Mouse (Mus musculus) layer of hippocampus, postnatal 36 days (tissue): ENCODE data around the gene Ssxa1. TPM values are rescaled to one million over a fixed set of nuclear protein-coding genes. Genes with fewer than 3 reads are reported as not detected.
"Not testable (repeated sequence)": the region's sequence is repeated elsewhere in the genome, so short reads cannot be mapped to it uniquely, and the experiment has no call there.

ENCODE experiments used
- DNase-seq, 2 experiments: peaks; one replicate each; pipeline ENCODE4 v3.0.0; 2022
- total RNA-seq, 2 experiments: library from RNA; stranded (reverse); gene quantifications; 2 replicates each; pipeline ENCODE4 v1.2.3; 2021

Ssxa1 gene
- total RNA-seq = not detected

DNA sequence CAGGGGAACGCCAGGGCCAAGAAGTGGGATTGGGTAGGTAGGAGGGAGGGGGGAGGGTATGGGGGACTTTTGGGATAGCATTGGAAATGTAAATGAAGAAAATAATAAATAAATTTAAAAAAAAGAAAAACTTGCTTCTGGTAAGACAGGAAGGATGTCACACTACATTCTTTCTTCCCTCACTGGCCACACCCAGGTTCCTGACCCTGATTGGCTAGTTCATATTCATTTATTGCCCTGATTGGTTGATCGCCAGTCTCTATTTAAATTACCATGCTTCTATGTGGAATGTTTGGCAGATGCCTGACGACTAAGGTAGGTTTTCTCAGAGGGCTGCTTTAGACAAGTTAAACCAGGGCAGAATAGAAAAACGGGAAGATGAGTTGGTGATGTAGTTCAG, at the start of gene Ssxa1:
Gene Ssxa1, plus strand, starts transcription at position 301 of the 400 bp plus-strand sequence.
- DNase-seq = no peak

DNA sequence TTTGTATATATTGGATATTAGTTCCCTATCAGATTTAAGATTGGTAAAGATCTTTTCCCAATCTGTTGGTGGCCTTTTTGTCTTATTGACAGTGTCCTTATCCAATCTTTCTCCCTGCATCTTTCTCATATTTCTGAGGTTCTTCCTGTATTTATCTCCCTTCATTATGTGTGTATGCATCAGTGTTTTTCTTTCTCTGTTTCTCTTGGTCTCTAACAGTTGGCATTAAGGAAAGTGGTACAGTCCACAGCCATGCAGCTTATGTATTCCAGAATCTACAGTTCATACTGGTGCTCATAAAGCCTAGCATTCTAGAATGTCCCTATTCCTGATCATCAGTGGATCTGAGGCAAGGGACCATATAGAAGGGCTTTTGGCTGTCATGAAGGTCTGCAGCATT, 47.5 kb upstream of the Ssxa1 start, which contains the start of gene Spaca5:
Gene Spaca5, plus strand, starts transcription at position 301 of the 400 bp plus-strand sequence.
- DNase-seq = no peak

DNA sequence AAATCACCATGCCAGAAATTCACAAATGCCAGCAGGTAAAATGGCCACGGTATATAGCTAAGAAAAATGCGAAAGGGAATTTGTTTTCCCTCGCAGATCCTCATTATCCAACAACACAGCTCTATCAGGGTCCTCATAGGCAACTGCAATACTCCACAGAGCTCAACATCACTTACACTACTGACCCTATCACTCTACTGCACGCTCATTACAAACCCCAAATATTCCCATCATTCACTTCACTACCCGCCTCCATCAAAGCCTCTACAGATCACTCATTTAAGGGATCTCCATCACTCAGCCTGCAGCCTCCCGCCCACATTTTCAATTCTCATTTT, 27.0 kb upstream of the Ssxa1 start:
- DNase-seq = no peak

DNA sequence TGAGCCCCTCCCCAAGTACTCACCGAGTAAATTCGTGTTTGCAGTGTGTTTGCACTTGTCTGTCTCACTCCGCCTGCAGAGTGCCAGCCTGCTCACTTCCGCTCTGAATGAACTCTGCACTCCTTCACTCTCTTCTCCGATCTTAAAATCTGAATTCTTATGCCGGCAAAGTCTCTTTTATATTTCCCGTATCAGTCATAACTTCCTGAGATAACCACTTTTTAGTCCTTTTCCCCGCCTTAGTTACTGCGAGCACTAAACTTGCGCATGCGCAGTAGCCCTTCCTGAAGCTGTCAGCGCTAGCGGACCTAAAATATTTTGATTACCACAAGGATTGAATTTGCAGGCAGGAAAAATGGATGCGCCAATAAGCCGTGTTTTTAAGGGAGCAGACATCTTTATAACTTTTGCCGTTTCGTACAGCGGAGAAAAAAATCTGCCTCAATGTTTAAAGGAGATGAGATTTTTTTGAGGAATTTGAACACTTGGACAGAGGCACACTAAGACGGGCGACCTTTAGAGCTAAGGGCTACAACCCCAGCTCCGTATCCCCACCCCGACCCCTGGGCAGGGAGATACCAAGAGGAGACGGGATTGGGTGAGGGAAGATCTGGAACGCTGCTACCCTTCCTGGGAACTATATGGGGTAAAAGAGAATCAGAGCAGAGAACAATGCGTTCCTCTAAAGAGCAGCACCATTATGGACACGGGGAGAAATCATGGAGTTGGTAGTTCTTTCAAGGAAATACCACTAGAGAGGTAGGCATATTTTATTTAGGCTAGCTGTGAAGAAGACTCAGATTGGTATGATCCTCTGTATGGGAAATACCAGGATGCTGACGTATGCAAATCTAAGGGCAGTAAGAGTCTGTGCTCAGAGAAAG, 26.4 kb upstream of the Ssxa1 start, which contains the start of gene Zfp300:
Gene Zfp300, minus strand, starts transcription at position 545 of the 884 bp plus-strand sequence.
- peak; percentile 44 to 62 for DNase-seq

DNA sequence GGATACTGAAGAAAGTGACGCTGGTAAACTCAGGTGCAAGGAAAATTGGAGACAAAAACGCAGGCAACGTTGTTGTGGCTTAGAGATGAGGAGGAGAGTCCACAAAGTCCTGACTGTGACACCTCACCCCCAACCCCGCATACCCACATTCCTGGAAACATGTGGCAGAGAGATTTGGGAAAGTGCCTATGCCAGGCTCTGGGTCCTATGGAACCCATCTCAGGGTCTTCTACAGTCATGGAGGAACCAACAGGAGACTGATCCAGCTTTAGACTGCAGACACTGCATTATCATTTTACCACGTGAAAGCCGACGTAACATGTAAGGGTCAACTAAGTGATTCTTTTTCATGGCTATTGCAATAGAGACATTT, 25.8 kb upstream of the Ssxa1 start:
- peak in 1 of 2 experiments; percentile 2 for DNase-seq

GRCm38 (mm10) chrX:21146675-21147074, 31.1 kb downstream of the Ssxa1 start:
- not testable (repeated sequence) for DNase-seq

Other genes with a start within 250 kb of the Ssxa1 start
- under 1 TPM; 0.42 to 0.63 TPM for gene Timp1, start 245.7 kb upstream of the Ssxa1 start, total RNA-seq
- 100 to 1,000 TPM; 444 to 469 TPM for gene Syn1, start 194.8 kb upstream of the Ssxa1 start, total RNA-seq
- gene Cfp, start 184.3 kb upstream of the Ssxa1 start, total RNA-seq = 10 to 100 TPM; 15.0 to 22.8 TPM
- gene Elk1, start 165.2 kb upstream of the Ssxa1 start, total RNA-seq = 10 to 100 TPM; 90.7 to 95.4 TPM
- 10 to 100 TPM; 11.5 to 12.2 TPM for gene Uxt, start 153.8 kb upstream of the Ssxa1 start, total RNA-seq
- 10 to 100 TPM; 10.2 to 13.5 TPM for gene Zfp182, start 53.5 kb upstream of the Ssxa1 start, total RNA-seq
- gene Spaca5, start 47.4 kb upstream of the Ssxa1 start, total RNA-seq = not detected
- 1 to 10 TPM; 3.0 to 3.8 TPM for gene Zfp300, start 26.3 kb upstream of the Ssxa1 start, total RNA-seq
- gene Gm21876, start 59.8 kb downstream of the Ssxa1 start, total RNA-seq = not detected